In the genomic region with DNA sequence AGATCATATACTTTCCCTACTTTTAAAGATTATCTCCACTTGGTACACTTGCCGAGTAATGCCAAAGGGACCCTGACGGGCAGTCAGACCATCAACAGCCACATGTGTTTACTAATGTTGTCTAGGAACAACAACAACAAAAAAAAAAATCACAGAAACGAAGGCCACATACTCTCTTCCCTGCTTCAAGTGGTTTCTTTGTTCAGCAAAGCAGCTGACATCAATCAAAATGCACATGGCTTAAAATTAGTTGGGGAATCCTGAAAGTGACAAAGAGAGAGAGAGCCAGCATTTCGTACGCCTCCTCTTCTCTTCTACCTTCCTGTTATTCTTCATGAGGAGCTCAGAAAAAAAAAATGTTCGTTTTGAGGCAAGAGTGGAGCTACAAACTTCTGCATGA, we compare ENCODE assay signal across 20 mouse cellular contexts.
DNase-seq lines count a peak whose midpoint lies in the region; ATAC-seq and TF ChIP-seq lines count a peak whose summit lies in the region.
"Had no signal": no experiment of that assay in that cellular context is flagged by ENCODE, and none has a peak within 500 bp of the region (broad histone marks: within the 10 kb centered on the region; RNA-seq: fewer than 3 reads in every experiment).

No protein-coding gene starts in this region.

- H3K4me2 ChIP-seq in heart, embryonic 13.5 days: peak overlapping the region; percentile 30
- peak overlapping the region; percentile 14 for H3K4me2 ChIP-seq in embryonic facial prominence, embryonic 12.5 days (replicated peaks)
- H3K4me2 ChIP-seq in stomach, postnatal 0 days (replicated peaks; ENCODE audit: low read depth): no peak overlapping the region
- H3K4me2 ChIP-seq: hindbrain, embryonic 14.5 days; neural tube, embryonic 13.5 days had no signal

- H3K27ac ChIP-seq in heart, embryonic 13.5 days (replicated peaks): no peak overlapping the region; the same call in 1 of the 2 replicates
- H3K27ac ChIP-seq in embryonic facial prominence, embryonic 12.5 days: peak overlapping the region; percentile 18; the same call in 1 of the 2 replicates
- H3K27ac ChIP-seq in stomach, postnatal 0 days (replicated peaks): no peak overlapping the region
- H3K27ac ChIP-seq: gastrocnemius, adult 2 months; hindbrain, embryonic 14.5 days; midbrain, embryonic 10.5 days; neural tube, embryonic 13.5 days had no signal

- no peak for ATAC-seq in heart, embryonic 13.5 days (ENCODE audit: extremely low read depth, insufficient number of reproducible peaks, low FRiP score, low TSS enrichment)
- ATAC-seq in embryonic facial prominence, embryonic 12.5 days (ENCODE audit: insufficient number of reproducible peaks, insufficient read depth, low FRiP score, low TSS enrichment): no peak
- no peak for ATAC-seq in stomach, postnatal 0 days (ENCODE audit: low FRiP score, low TSS enrichment)
- ATAC-seq: activated CD4-positive, CD25-positive, alpha-beta regulatory T cell, adult 4 months; intestine, embryonic 16.5 days; Patski had no signal

- H3K4me3 ChIP-seq in heart, embryonic 13.5 days: no peak overlapping the region
- no peak overlapping the region for H3K4me3 ChIP-seq in embryonic facial prominence, embryonic 12.5 days
- no peak overlapping the region for H3K4me3 ChIP-seq in stomach, postnatal 0 days (ENCODE audit: low read depth, low read length)
- H3K4me3 ChIP-seq: gastrocnemius, adult 2 months; midbrain, embryonic 10.5 days; neural tube, embryonic 13.5 days had no signal

- no peaks in the 10 kb centered on the region for H3K36me3 ChIP-seq in heart, embryonic 13.5 days
- H3K36me3 ChIP-seq in embryonic facial prominence, embryonic 12.5 days: no peaks in the 10 kb centered on the region
- H3K36me3 ChIP-seq in stomach, postnatal 0 days (ENCODE audit: control insufficient read depth, insufficient read depth, low read length): no peaks in the 10 kb centered on the region
- H3K36me3 ChIP-seq: midbrain, embryonic 10.5 days; neural tube, embryonic 13.5 days had no signal

- peaks cover 32% of the 10 kb centered on the region for H3K4me1 ChIP-seq in heart, embryonic 13.5 days
- H3K4me1 ChIP-seq in embryonic facial prominence, embryonic 12.5 days: peaks cover 31% of the 10 kb centered on the region
- no peaks in the 10 kb centered on the region for H3K4me1 ChIP-seq in stomach, postnatal 0 days (replicated peaks; ENCODE audit: control insufficient read depth, insufficient read depth)

- TF ChIP-seq EP300 in stomach, postnatal 0 days (optimal IDR thresholded peaks at IDR 0.05): no peak

- H3K9ac ChIP-seq in heart, embryonic 13.5 days: no peak overlapping the region
- no peak overlapping the region for H3K9ac ChIP-seq in embryonic facial prominence, embryonic 12.5 days
- H3K9ac ChIP-seq in stomach, postnatal 0 days (ENCODE audit: low read length): no peak overlapping the region
- H3K9ac ChIP-seq: hindbrain, embryonic 14.5 days; neural tube, embryonic 13.5 days had no signal

- H3K27me3 ChIP-seq in heart, embryonic 13.5 days (replicated peaks): no peaks in the 10 kb centered on the region
- H3K27me3 ChIP-seq in embryonic facial prominence, embryonic 12.5 days: no peaks in the 10 kb centered on the region
- H3K27me3 ChIP-seq in stomach, postnatal 0 days (ENCODE audit: control insufficient read depth, insufficient read depth, low read length): no peaks in the 10 kb centered on the region
- H3K27me3 ChIP-seq: neural tube, embryonic 13.5 days; Patski had no signal

- 34% methylated on average over 6 of the region's 6 CpGs for WGBS in heart, embryonic 13.5 days
- WGBS in embryonic facial prominence, embryonic 12.5 days: 26% methylated on average over 6 of the region's 6 CpGs
- WGBS in stomach, postnatal 0 days: 62% methylated on average over 6 of the region's 6 CpGs

- no peak for DNase-seq in heart, adult 11 months
- DNase-seq in Muller cell, postnatal 12 days (ENCODE audit: inconsistent ontology term): peak; percentile 45
- DNase-seq in forelimb bud, embryonic 11.5 days (ENCODE audit: low read depth, low spot score): peak; percentile 19
- DNase-seq in adrenal gland, adult 2 months: no peak
- no peak for DNase-seq in stomach, postnatal 0 days (ENCODE audit: low spot score)
- DNase-seq: B cell, adult 2 months; gastrocnemius, adult 2 months; layer of hippocampus, postnatal 36 days; lung, adult 18-20 months; lung, postnatal 36 days; right cerebral cortex, postnatal 25 days; thymus, postnatal 4 days had no signal

- TF ChIP-seq CTCF in stomach, postnatal 0 days (IDR thresholded peaks at IDR 0.05; ENCODE audit: low read depth): no peak

- no peaks in the 10 kb centered on the region for H3K9me3 ChIP-seq in heart, embryonic 13.5 days
- H3K9me3 ChIP-seq in embryonic facial prominence, embryonic 12.5 days: no peaks in the 10 kb centered on the region
- no peaks in the 10 kb centered on the region for H3K9me3 ChIP-seq in stomach, postnatal 0 days (ENCODE audit: control insufficient read depth, low read length)
- H3K9me3 ChIP-seq: midbrain, embryonic 10.5 days; neural tube, embryonic 13.5 days had no signal

Comparison
In these comparisons a context has a peak if more than half of its experiments do, and no peak if none do; other contexts are left out.
1. DNase-seq: peak in Muller cell, postnatal 12 days (single experiment) and forelimb bud, embryonic 11.5 days (single experiment); none in heart, adult 11 months (single experiment), adrenal gland, adult 2 months (single experiment) and stomach, postnatal 0 days (single experiment).